Mouse (Mus musculus) liver, embryonic 14.5 days (tissue): ENCODE data around the gene Polr3b.

Experiments
- CTCF ChIP-seq: IDR thresholded peaks from 2 replicates; pipeline ENCODE4 v1.5.1; 2016; ENCODE audit warnings: antibody characterized with exemption, low read depth, control low read depth
- EP300 ChIP-seq: IDR thresholded peaks from 2 replicates; pipeline ENCODE4 v1.6.1; 2016; ENCODE audit warnings: antibody characterized with exemption, low read depth

GRCm38 (mm10) chr10:84686705-84687104, 64.6 kb downstream of the Polr3b start:
- TF ChIP-seq CTCF: no peak
- TF ChIP-seq EP300: no peak
